Mouse (Mus musculus) embryonic facial prominence, embryonic 10.5 days (tissue): Measurements from ENCODE around the gene Snrpd2. TPM values are rescaled to one million over a fixed set of nuclear protein-coding genes. Genes with fewer than 3 reads are reported as not detected.
"Not testable (repeated sequence)": the region's sequence is repeated elsewhere in the genome, so short reads cannot be mapped to it uniquely, and the experiment has no call there.

Experiments
- DNase-seq: peaks from one replicate; pipeline ENCODE4 v3.0.0-alpha.2; 2017; ENCODE audit warnings: low spot score
- H3K27ac ChIP-seq: fragments of 300-500 bp; sonication (generic); replicated peaks from 2 replicates; pipeline ENCODE4 v1.5.1; 2016; ENCODE audit warnings: mild to moderate bottlenecking
- H3K27me3 ChIP-seq: fragments of 300-500 bp; sonication (generic); replicated peaks from 2 replicates; pipeline ENCODE4 v1.6.1; 2016; ENCODE audit warnings: low read depth, mild to moderate bottlenecking; ENCODE audit not compliant: poor library complexity, severe bottlenecking
- H3K36me3 ChIP-seq: fragments of 300-500 bp; sonication (generic); replicated peaks from 2 replicates; pipeline ENCODE4 v1.6.1; 2016; ENCODE audit warnings: mild to moderate bottlenecking, moderate library complexity
- H3K4me1 ChIP-seq: fragments of 300-500 bp; sonication (generic); 2 replicates; pipeline ENCODE4 v1.6.1; 2016
- H3K4me3 ChIP-seq: fragments of 300-500 bp; sonication (generic); 2 replicates; pipeline ENCODE4 v1.5.1; 2016; ENCODE audit warnings: mild to moderate bottlenecking, moderate library complexity
- H3K9me3 ChIP-seq: fragments of 300-500 bp; sonication (generic); 2 replicates; pipeline ENCODE4 v1.6.1; 2016; ENCODE audit warnings: mild to moderate bottlenecking
- whole genome bisulfite sequencing: fragments of 180-500 bp; shearing (Covaris S2); methylation state at CpG from one replicate; pipeline ENCODE4 v1.1.7; 2016; 5-methylcytosine and 5-hydroxymethylcytosine counted together
- polyA plus RNA-seq: library from polyadenylated mRNA; unstranded; fragments of >200 nt; fragmentation: Nextera tagmentation; extraction: Ambion mirVana; gene quantifications from 2 replicates; pipeline ENCODE4 v1.2.1, GENCODE M21; 2016

Snrpd2 gene
- polyA plus RNA-seq, 1 experiment from 2014 or later: 178 TPM

GRCm38 (mm10) chr7:19129396-19129795 lies 20.1 kb upstream of the Snrpd2 start:
- Histone ChIP-seq H3K27ac (no peak overlapping the region), H3K27me3 (no peaks in the 10 kb centered on the region), H3K9me3 (no peaks in the 10 kb centered on the region), H3K4me3 (no peak overlapping the region), H3K36me3 (peaks cover 36% of the 10 kb centered on the region), H3K4me1 (peaks cover 22% of the 10 kb centered on the region)
- 97% methylated on average over 5 of the region's 5 CpGs for WGBS
- no peak for DNase-seq

GRCm38 (mm10) chr7:19130657-19131056 lies 18.9 kb upstream of the Snrpd2 start:
- peaks cover 17% of the 10 kb centered on the region for H3K4me1 ChIP-seq
- H3K4me3 ChIP-seq: peak overlapping the region; percentile 58
- peaks cover 49% of the 10 kb centered on the region for H3K36me3 ChIP-seq
- H3K9me3 ChIP-seq: no peaks in the 10 kb centered on the region
- H3K27me3 ChIP-seq: no peaks in the 10 kb centered on the region
- peak overlapping the region; percentile 87 for H3K27ac ChIP-seq
- 29% methylated on average over 4 of the region's 4 CpGs for WGBS
- no peak for DNase-seq

GRCm38 (mm10) chr7:19131324-19131848 lies 18.1 kb upstream of the Snrpd2 start:
- under 1% methylated on average over 39 of the region's 39 CpGs for WGBS
- H3K4me1 ChIP-seq: peaks cover 17% of the 10 kb centered on the region
- H3K4me3 ChIP-seq: peak overlapping the region; percentile 58
- H3K27me3 ChIP-seq: no peaks in the 10 kb centered on the region
- H3K27ac ChIP-seq: peak overlapping the region; percentile 87
- peak; percentile 99 for DNase-seq
- no peaks in the 10 kb centered on the region for H3K9me3 ChIP-seq
- peaks cover 52% of the 10 kb centered on the region for H3K36me3 ChIP-seq

- DNase-seq: no peak
- no peaks in the 10 kb centered on the region for H3K27me3 ChIP-seq
- WGBS: 95% methylated on average over 13 of the region's 13 CpGs
- peaks cover 76% of the 10 kb centered on the region for H3K36me3 ChIP-seq
- no peaks in the 10 kb centered on the region for H3K9me3 ChIP-seq
- H3K4me1 ChIP-seq: peaks cover 7% of the 10 kb centered on the region
- no peak overlapping the region for H3K4me3 ChIP-seq
- H3K27ac ChIP-seq: no peak overlapping the region
Measured at GRCm38 (mm10) chr7:19136168-19136567, 13.4 kb upstream of the Snrpd2 start.

- H3K27ac ChIP-seq: no peak overlapping the region
- peaks cover 3% of the 10 kb centered on the region for H3K4me1 ChIP-seq
- 0 out of 2 replicates have a peak overlapping the region, but pooled peaks have one; percentile 5 for H3K4me3 ChIP-seq
- H3K9me3 ChIP-seq: no peaks in the 10 kb centered on the region
- peaks cover 80% of the 10 kb centered on the region for H3K36me3 ChIP-seq
- DNase-seq: no peak
- WGBS: 94% methylated on average over 38 of the region's 38 CpGs
- no peaks in the 10 kb centered on the region for H3K27me3 ChIP-seq
Measured at GRCm38 (mm10) chr7:19136673-19137334, 12.7 kb upstream of the Snrpd2 start.

GRCm38 (mm10) chr7:19137380-19137779 lies 12.1 kb upstream of the Snrpd2 start:
- Histone ChIP-seq H3K4me3 (no peak overlapping the region), H3K9me3 (no peaks in the 10 kb centered on the region), H3K4me1 (no peaks in the 10 kb centered on the region), H3K27me3 (no peaks in the 10 kb centered on the region), H3K27ac (no peak overlapping the region), H3K36me3 (peaks cover 86% of the 10 kb centered on the region)
- 52% methylated on average over 5 of the region's 5 CpGs for WGBS
- DNase-seq: peak; percentile 71

- no peak overlapping the region for H3K4me3 ChIP-seq
- no peaks in the 10 kb centered on the region for H3K27me3 ChIP-seq
- H3K4me1 ChIP-seq: peaks cover 23% of the 10 kb centered on the region
- H3K36me3 ChIP-seq: peaks cover 42% of the 10 kb centered on the region
- H3K9me3 ChIP-seq: no peaks in the 10 kb centered on the region
- no peak overlapping the region for H3K27ac ChIP-seq
- no peak for DNase-seq
- 90% methylated on average over 10 of the region's 10 CpGs for WGBS
Measured at GRCm38 (mm10) chr7:19146793-19147192, 2.7 kb upstream of the Snrpd2 start.

GRCm38 (mm10) chr7:19147497-19148045 lies 2.0 kb upstream of the Snrpd2 start:
- peak overlapping the region; percentile 87; the same call in 1 of the 2 replicates for H3K4me3 ChIP-seq
- no peak for DNase-seq

GRCm38 (mm10) chr7:19148180-19148874 lies 1.2 kb upstream of the Snrpd2 start:
- H3K9me3 ChIP-seq: no peaks in the 10 kb centered on the region
- no peak for DNase-seq
- peak overlapping the region; percentile 80 for H3K27ac ChIP-seq
- WGBS: 17% methylated on average over 20 of the region's 20 CpGs
- peaks cover 23% of the 10 kb centered on the region for H3K4me1 ChIP-seq
- peak overlapping the region; percentile 87 for H3K4me3 ChIP-seq
- H3K27me3 ChIP-seq: no peaks in the 10 kb centered on the region
- peaks cover 42% of the 10 kb centered on the region for H3K36me3 ChIP-seq

More at GRCm38 (mm10) chr7:19147497-19148045, 2.0 kb upstream of the Snrpd2 start:
- Histone ChIP-seq H3K4me1 (peaks cover 23% of the 10 kb centered on the region), H3K36me3 (peaks cover 42% of the 10 kb centered on the region), H3K27ac (no peak overlapping the region), H3K27me3 (no peaks in the 10 kb centered on the region), H3K9me3 (no peaks in the 10 kb centered on the region)
- 52% methylated on average over 6 of the region's 6 CpGs for WGBS

GRCm38 (mm10) chr7:19148875-19149541 lies 514 bp upstream of the Snrpd2 start, which contains the start of gene Qpctl:
Gene Qpctl, minus strand, starts transcription at chr7:19149291.
- DNase-seq: peak; percentile 98
- peak within 1 kb of the TSS; percentile 80 for H3K27ac ChIP-seq
- H3K9me3 ChIP-seq: no peaks in the 10 kb centered on the region
- H3K36me3 ChIP-seq: peaks cover 49% of the 10 kb centered on the region
- H3K4me3 ChIP-seq: peak within 1 kb of the TSS; percentile 87
- H3K27me3 ChIP-seq: no peaks in the 10 kb centered on the region
- under 1% methylated on average over 43 of the region's 43 CpGs for whole genome bisulfite sequencing
- peaks cover 23% of the 10 kb centered on the region for H3K4me1 ChIP-seq

GRCm38 (mm10) chr7:19151121-19151520 lies 1.6 kb downstream of the Snrpd2 start:
- not testable (repeated sequence) for H3K27me3 ChIP-seq, DNase-seq, H3K9me3 ChIP-seq, H3K27ac ChIP-seq
- H3K4me3 ChIP-seq: peak overlapping the region; percentile 87; the same call in 1 of the 2 replicates
- peaks cover 23% of the 10 kb centered on the region for H3K4me1 ChIP-seq
- 93% methylated on average over 10 of the region's 10 CpGs for WGBS
- H3K36me3 ChIP-seq: peaks cover 63% of the 10 kb centered on the region

GRCm38 (mm10) chr7:19154796-19155195 lies 5.3 kb downstream of the Snrpd2 start:
- Histone ChIP-seq H3K36me3 (peaks cover 56% of the 10 kb centered on the region), H3K27ac (no peak overlapping the region)
- WGBS: 87% methylated on average over 8 of the region's 8 CpGs

More at GRCm38 (mm10) chr7:19154796-19155195, 5.3 kb downstream of the Snrpd2 start:
- H3K27me3 ChIP-seq: peaks cover 19% of the 10 kb centered on the region
- H3K4me3 ChIP-seq: no peak overlapping the region
- peaks cover 28% of the 10 kb centered on the region for H3K4me1 ChIP-seq
- H3K9me3 ChIP-seq: no peaks in the 10 kb centered on the region
- DNase-seq: no peak
